Comparison of ENCODE assay signal across 12 mouse cellular contexts in genomic region chr2:109743208-109743960, GRCm38 (mm10).
DNase-seq lines count a peak whose midpoint lies in the region; ATAC-seq and TF ChIP-seq lines count a peak whose summit lies in the region.
"Had no signal": no experiment of that assay in that cellular context is flagged by ENCODE, and none has a peak within 500 bp of the region (broad histone marks: within the 10 kb centered on the region; RNA-seq: fewer than 3 reads in every experiment).

No protein-coding gene starts in this region.

- H3K4me2 ChIP-seq in kidney, embryonic 14.5 days (replicated peaks; ENCODE audit: low read depth, low read length), result no peak overlapping the region
- no peak overlapping the region for H3K4me2 ChIP-seq in forebrain, postnatal 0 days (ENCODE audit: low read depth)
- no peak overlapping the region for H3K4me2 ChIP-seq in limb, embryonic 13.5 days (replicated peaks)
- H3K4me2 ChIP-seq in neural tube, embryonic 15.5 days, result no peak overlapping the region
- H3K4me2 ChIP-seq: heart, embryonic 15.5 days had no signal

- intact Hi-C loops in left cerebral cortex, postnatal 4 days (cut with DNase I), result no loop called here

- no peak for TF ChIP-seq POLR2A in kidney, adult 2 months (IDR thresholded peaks at IDR 0.05; ENCODE audit: low read depth, low read length)

- TF ChIP-seq CTCF in kidney, adult 2 months (conservative IDR thresholded peaks at IDR 0.05; ENCODE audit: insufficient read depth, insufficient read length, low read depth, low read length), result no peak
- TF ChIP-seq CTCF in forebrain, postnatal 0 days (IDR thresholded peaks at IDR 0.05; ENCODE audit: low read depth), result no peak

- no peaks in the 10 kb centered on the region for H3K36me3 ChIP-seq in kidney, embryonic 14.5 days (ENCODE audit: control insufficient read depth, insufficient read depth, low read length)
- no peaks in the 10 kb centered on the region for H3K36me3 ChIP-seq in kidney, adult 2 months (ENCODE audit: control insufficient read depth, insufficient read depth, low read length)
- no peaks in the 10 kb centered on the region for H3K36me3 ChIP-seq in forebrain, postnatal 0 days (ENCODE audit: insufficient read depth)
- H3K36me3 ChIP-seq in limb, embryonic 13.5 days, result no peaks in the 10 kb centered on the region
- no peaks in the 10 kb centered on the region for H3K36me3 ChIP-seq in neural tube, embryonic 15.5 days
- H3K36me3 ChIP-seq: heart, embryonic 15.5 days had no signal

- H3K27me3 ChIP-seq in kidney, embryonic 14.5 days (ENCODE audit: control insufficient read depth, insufficient read depth, low read length), result no peaks in the 10 kb centered on the region
- H3K27me3 ChIP-seq in kidney, adult 2 months (replicated peaks; ENCODE audit: control insufficient read depth, insufficient read depth, low read length), result no peaks in the 10 kb centered on the region
- H3K27me3 ChIP-seq in forebrain, postnatal 0 days (ENCODE audit: insufficient read depth, low read length), result no peaks in the 10 kb centered on the region
- H3K27me3 ChIP-seq in limb, embryonic 13.5 days, result no peaks in the 10 kb centered on the region
- H3K27me3 ChIP-seq in neural tube, embryonic 15.5 days (replicated peaks), result no peaks in the 10 kb centered on the region
- H3K27me3 ChIP-seq: heart, embryonic 15.5 days had no signal

- DNase-seq in kidney, adult 2 months, result no peak
- DNase-seq in forebrain, postnatal 0 days, result no peak
- no peak for DNase-seq in left cerebral cortex, postnatal 4 days
- no peak for DNase-seq in ovary, postnatal 36 days (ENCODE audit: low spot score)
- no peak for DNase-seq in right cerebral cortex, postnatal 25 days
- DNase-seq: B cell, adult 2 months; kidney, adult 11 months; liver, postnatal 0 days had no signal

- no peak overlapping the region for H3K4me3 ChIP-seq in kidney, embryonic 14.5 days (ENCODE audit: low read length)
- H3K4me3 ChIP-seq in kidney, adult 2 months (ENCODE audit: insufficient read depth, low read depth, low read length), result no peak overlapping the region
- H3K4me3 ChIP-seq in forebrain, postnatal 0 days (ENCODE audit: low read depth, low read length), result no peak overlapping the region
- no peak overlapping the region for H3K4me3 ChIP-seq in limb, embryonic 13.5 days
- no peak overlapping the region for H3K4me3 ChIP-seq in neural tube, embryonic 15.5 days (replicated peaks)
- H3K4me3 ChIP-seq: heart, embryonic 15.5 days had no signal

- peak; percentile 57; the same call in 1 of the 2 replicates for ATAC-seq in kidney, embryonic 14.5 days (ENCODE audit: low FRiP score, low TSS enrichment)
- ATAC-seq in forebrain, postnatal 0 days, result peak; percentile 10; the same call in 1 of the 2 replicates
- ATAC-seq in limb, embryonic 13.5 days (ENCODE audit: low FRiP score, low read depth), result peak; percentile 51; the same call in 1 of the 2 replicates
- peak; percentile 70; the same call in 1 of the 2 replicates for ATAC-seq in neural tube, embryonic 15.5 days (ENCODE audit: low FRiP score)
- ATAC-seq: liver, postnatal 0 days had no signal

- H3K4me1 ChIP-seq in kidney, embryonic 14.5 days (ENCODE audit: control insufficient read depth, insufficient read depth, low read length), result 0 out of 2 replicates have a peak, but pooled peaks cover 2% of the 10 kb centered on the region
- no peaks in the 10 kb centered on the region for H3K4me1 ChIP-seq in kidney, adult 2 months (ENCODE audit: control insufficient read depth, insufficient read depth, low read length)
- H3K4me1 ChIP-seq in forebrain, postnatal 0 days (ENCODE audit: insufficient read depth), result no peaks in the 10 kb centered on the region
- H3K4me1 ChIP-seq in limb, embryonic 13.5 days, result peaks cover 20% of the 10 kb centered on the region
- peaks cover 8% of the 10 kb centered on the region; the same call in 1 of the 2 replicates for H3K4me1 ChIP-seq in neural tube, embryonic 15.5 days
- H3K4me1 ChIP-seq: heart, embryonic 15.5 days had no signal

- 58% methylated on average over 3 of the region's 3 CpGs for WGBS in kidney, embryonic 14.5 days
- 64% methylated on average over 3 of the region's 3 CpGs for WGBS in kidney, adult 2 months
- WGBS in forebrain, postnatal 0 days, result 31% methylated on average over 3 of the region's 3 CpGs
- WGBS in limb, embryonic 13.5 days, result 67% methylated on average over 3 of the region's 3 CpGs
- whole genome bisulfite sequencing in neural tube, embryonic 15.5 days, result 32% methylated on average over 3 of the region's 3 CpGs

- no peaks in the 10 kb centered on the region for H3K9me3 ChIP-seq in kidney, embryonic 14.5 days (ENCODE audit: control insufficient read depth, low read length)
- no peaks in the 10 kb centered on the region for H3K9me3 ChIP-seq in forebrain, postnatal 0 days (ENCODE audit: low read length)
- no peaks in the 10 kb centered on the region for H3K9me3 ChIP-seq in limb, embryonic 13.5 days
- no peaks in the 10 kb centered on the region for H3K9me3 ChIP-seq in neural tube, embryonic 15.5 days (replicated peaks)
- H3K9me3 ChIP-seq: heart, embryonic 15.5 days had no signal

- no peak overlapping the region for H3K27ac ChIP-seq in kidney, embryonic 14.5 days (ENCODE audit: low read depth, low read length)
- H3K27ac ChIP-seq in kidney, adult 2 months (ENCODE audit: insufficient read depth, low read depth, low read length), result no peak overlapping the region
- H3K27ac ChIP-seq in forebrain, postnatal 0 days (ENCODE audit: low read depth, low read length), result no peak overlapping the region
- no peak overlapping the region for H3K27ac ChIP-seq in limb, embryonic 13.5 days
- no peak overlapping the region for H3K27ac ChIP-seq in neural tube, embryonic 15.5 days (replicated peaks)
- H3K27ac ChIP-seq: heart, embryonic 15.5 days had no signal

- H3K9ac ChIP-seq in kidney, embryonic 14.5 days (ENCODE audit: low read depth, low read length), result no peak overlapping the region
- H3K9ac ChIP-seq in forebrain, postnatal 0 days, result no peak overlapping the region
- H3K9ac ChIP-seq in limb, embryonic 13.5 days, result no peak overlapping the region
- H3K9ac ChIP-seq in neural tube, embryonic 15.5 days (replicated peaks), result no peak overlapping the region
- H3K9ac ChIP-seq: heart, embryonic 15.5 days; liver, postnatal 0 days had no signal

Comparison
In these comparisons a context has a peak if more than half of its experiments do, and no peak if none do; other contexts are left out.
1. ATAC-seq: peak in every context shown above with its lines; median percentile 70 in neural tube, embryonic 15.5 days; 57 in kidney, embryonic 14.5 days; 51 in limb, embryonic 13.5 days; 10 in forebrain, postnatal 0 days.